Mouse (Mus musculus): ENCODE data around the gene Tmem179b.

DNA sequence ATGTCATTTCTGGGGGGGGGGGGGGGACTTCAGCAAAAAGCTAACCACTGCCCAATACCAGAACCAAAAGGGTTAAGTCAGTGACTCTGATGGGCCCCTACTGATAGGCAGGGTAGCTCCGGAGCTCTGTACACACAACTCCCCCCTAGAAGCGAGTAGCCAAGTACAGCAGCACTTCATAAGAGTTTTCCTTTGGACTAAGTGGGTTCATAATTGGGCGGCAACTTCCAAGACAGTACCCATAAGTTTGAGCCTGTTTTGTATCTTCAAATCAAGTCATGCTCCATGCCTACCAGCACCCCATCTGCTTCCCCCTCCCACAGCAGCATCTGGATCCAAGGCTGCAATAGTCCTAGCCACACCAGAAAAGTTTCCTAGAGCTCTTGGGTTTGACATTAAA lies 18.6 kb downstream of the Tmem179b start:
- TF ChIP-seq CTCF (IDR thresholded peaks at IDR 0.05; ENCODE audit: insufficient read depth, low read length) (no peak), POLR2A (IDR thresholded peaks at IDR 0.05; ENCODE audit: borderline replicate concordance, extremely low read depth, low read depth, low read length) (no peak)

Data from lung, adult 2 months (tissue).